Comparison of ENCODE assay signal across 18 mouse cellular contexts in genomic region chr1:163360796-163361195, GRCm38 (mm10). TPM values are rescaled to one million over a fixed set of nuclear protein-coding genes. Genes with fewer than 3 reads are reported as not detected.
DNase-seq lines count a peak whose midpoint lies in the region; ATAC-seq lines count a peak whose summit lies in the region.
"Had no signal": no experiment of that assay in that cellular context is flagged by ENCODE, and none has a peak within 500 bp of the region (broad histone marks: within the 10 kb centered on the region; RNA-seq: fewer than 3 reads in every experiment).

No protein-coding gene starts in this region.

- intact Hi-C loops in heart, postnatal 14 days (cut with DNase I), result no loop called here
- intact Hi-C loops in left cerebral cortex, postnatal 36 days (cut with DNase I), result no loop called here

- WGBS in heart, embryonic 14.5 days, result 20% methylated on average over 6 of the region's 6 CpGs
- WGBS in embryonic facial prominence, embryonic 10.5 days, result 55% methylated on average over 6 of the region's 6 CpGs
- 14% methylated on average over 6 of the region's 6 CpGs for WGBS in limb, embryonic 12.5 days

- no peak for DNase-seq in heart, postnatal 14 days
- peak; percentile 60 for DNase-seq in 3T3-L1 (ENCODE audit: low read depth, low spot score)
- DNase-seq in embryonic facial prominence, embryonic 10.5 days (ENCODE audit: low spot score), result no peak
- DNase-seq in spleen, postnatal 4 days (ENCODE audit: low spot score in 2 of 2), result no peak
- no peak for DNase-seq in left cerebral cortex, postnatal 36 days (ENCODE audit: low spot score in 2 of 2)
- DNase-seq: adrenal gland, postnatal 36 days; cerebellum, adult 9-10 months; liver; lung, adult 18-20 months had no signal

- H3K9ac ChIP-seq in heart, embryonic 14.5 days (ENCODE audit: low read length), result no peak overlapping the region
- no peak overlapping the region for H3K9ac ChIP-seq in limb, embryonic 12.5 days (replicated peaks)
- H3K9ac ChIP-seq: forebrain, embryonic 13.5 days; hindbrain, embryonic 12.5 days; midbrain, embryonic 12.5 days; neural tube, embryonic 15.5 days had no signal

- H3K27ac ChIP-seq in heart, embryonic 14.5 days (replicated peaks in 1 of 2; ENCODE audit: control insufficient read depth in 1 of 2, insufficient read depth in 1 of 2, low read depth in 2 of 2, low read length in 2 of 2), result peak overlapping the region; percentile 4 to 49; a peak in 2 of 4 replicates
- H3K27ac ChIP-seq in embryonic facial prominence, embryonic 10.5 days (replicated peaks), result 0 out of 2 replicates have a peak overlapping the region, but pooled peaks have one; percentile 41
- H3K27ac ChIP-seq in limb, embryonic 12.5 days, result peak overlapping the region; percentile 50
- H3K27ac ChIP-seq: forebrain, embryonic 13.5 days; hindbrain, embryonic 12.5 days; midbrain, embryonic 12.5 days; neural tube, embryonic 15.5 days had no signal

- peak overlapping the region; percentile 35 for H3K4me2 ChIP-seq in heart, embryonic 14.5 days (ENCODE audit: low read length)
- peak overlapping the region; percentile 40 for H3K4me2 ChIP-seq in limb, embryonic 12.5 days
- H3K4me2 ChIP-seq: forebrain, embryonic 13.5 days; hindbrain, embryonic 12.5 days; midbrain, embryonic 12.5 days; neural tube, embryonic 15.5 days had no signal

- ATAC-seq in heart, embryonic 14.5 days (ENCODE audit: insufficient number of reproducible peaks, insufficient read depth, low FRiP score, low read depth), result no peak
- no peak for ATAC-seq in limb, embryonic 12.5 days (ENCODE audit: insufficient number of reproducible peaks, insufficient read depth, low FRiP score, low TSS enrichment, low read depth)
- ATAC-seq: forebrain, embryonic 13.5 days; inflammation-experienced regulatory T-cells, adult 6 months; Patski had no signal

- no peaks in the 10 kb centered on the region for H3K36me3 ChIP-seq in heart, embryonic 14.5 days (ENCODE audit: control insufficient read depth, insufficient read depth, low read length)
- H3K36me3 ChIP-seq in embryonic facial prominence, embryonic 10.5 days (replicated peaks), result no peaks in the 10 kb centered on the region
- H3K36me3 ChIP-seq in limb, embryonic 12.5 days, result no peaks in the 10 kb centered on the region
- H3K36me3 ChIP-seq: hindbrain, embryonic 12.5 days; midbrain, embryonic 12.5 days; neural tube, embryonic 15.5 days had no signal

- H3K9me3 ChIP-seq in heart, embryonic 14.5 days (ENCODE audit: control insufficient read depth, low read length), result no peaks in the 10 kb centered on the region
- no peaks in the 10 kb centered on the region for H3K9me3 ChIP-seq in embryonic facial prominence, embryonic 10.5 days
- H3K9me3 ChIP-seq in limb, embryonic 12.5 days, result no peaks in the 10 kb centered on the region
- H3K9me3 ChIP-seq: forebrain, embryonic 13.5 days; hindbrain, embryonic 12.5 days; midbrain, embryonic 12.5 days; neural tube, embryonic 15.5 days had no signal

- no peaks in the 10 kb centered on the region for H3K27me3 ChIP-seq in heart, embryonic 14.5 days (ENCODE audit: control insufficient read depth, insufficient read depth, low read length)
- H3K27me3 ChIP-seq in embryonic facial prominence, embryonic 10.5 days (replicated peaks; ENCODE audit: low read depth, poor library complexity, severe bottlenecking), result no peaks in the 10 kb centered on the region
- no peaks in the 10 kb centered on the region for H3K27me3 ChIP-seq in limb, embryonic 12.5 days
- H3K27me3 ChIP-seq: forebrain, embryonic 13.5 days; hindbrain, embryonic 12.5 days; midbrain, embryonic 12.5 days; neural tube, embryonic 15.5 days had no signal

- peaks cover 6 to 13% of the 10 kb centered on the region in 2 experiments; a peak in 3 of 4 replicates for H3K4me1 ChIP-seq in heart, embryonic 14.5 days (ENCODE audit: control insufficient read depth in 2 of 2, insufficient read depth in 2 of 2, low read length in 2 of 2)
- H3K4me1 ChIP-seq in embryonic facial prominence, embryonic 10.5 days, result peaks cover 66% of the 10 kb centered on the region
- H3K4me1 ChIP-seq in limb, embryonic 12.5 days (replicated peaks), result peaks cover 47% of the 10 kb centered on the region
- H3K4me1 ChIP-seq: hindbrain, embryonic 12.5 days; midbrain, embryonic 12.5 days had no signal

- H3K4me3 ChIP-seq in heart, embryonic 14.5 days (ENCODE audit: control insufficient read depth in 1 of 2, insufficient read depth in 1 of 2, low read depth in 1 of 2, low read length in 2 of 2), result no peak overlapping the region
- no peak overlapping the region for H3K4me3 ChIP-seq in embryonic facial prominence, embryonic 10.5 days
- H3K4me3 ChIP-seq in limb, embryonic 12.5 days (replicated peaks), result 0 out of 2 replicates have a peak overlapping the region, but pooled peaks have one; percentile 12
- H3K4me3 ChIP-seq: forebrain, embryonic 13.5 days; hindbrain, embryonic 12.5 days; midbrain, embryonic 12.5 days; myocyte; neural tube, embryonic 15.5 days had no signal

RNA-seq across cellular contexts. Expression of gene Gorab, which starts 42.7 kb away (rescaled TPM):
- polyA plus RNA-seq in heart, embryonic 14.5 days (2014; fragmentation: Nextera tagmentation; extraction: Ambion mirVana), result 8.5 and 9.0 TPM in 2 replicates
- 1 to 10 TPM; 3.2 to 4.9 TPM for total RNA-seq in heart, postnatal 14 days (2021)
- polyA plus RNA-seq in embryonic facial prominence, embryonic 10.5 days (2016; fragmentation: Nextera tagmentation; extraction: Ambion mirVana), result 28.5 and 29.1 TPM in 2 replicates
- 39.8 and 40.1 TPM in 2 replicates for polyA plus RNA-seq in limb, embryonic 12.5 days (2016; fragmentation: Nextera tagmentation; extraction: Ambion mirVana)
- 10 to 100 TPM; 10.1 to 10.7 TPM for total RNA-seq in left cerebral cortex, postnatal 36 days (2021)

RNA-seq across cellular contexts. Expression of gene Prrx1, which starts 47.3 kb away (rescaled TPM):
- polyA plus RNA-seq in heart, embryonic 14.5 days (2014; fragmentation: Nextera tagmentation; extraction: Ambion mirVana), result 8.9 and 9.0 TPM in 2 replicates
- total RNA-seq in heart, postnatal 14 days (2021), result 10 to 100 TPM; 30.5 to 31.9 TPM
- 128 TPM in 2 replicates for polyA plus RNA-seq in embryonic facial prominence, embryonic 10.5 days (2016; fragmentation: Nextera tagmentation; extraction: Ambion mirVana)
- 194 and 204 TPM in 2 replicates for polyA plus RNA-seq in limb, embryonic 12.5 days (2016; fragmentation: Nextera tagmentation; extraction: Ambion mirVana)
- total RNA-seq in left cerebral cortex, postnatal 36 days (2021), result 1 to 10 TPM; 5.2 to 5.3 TPM
- polyA plus RNA-seq: inflammation-experienced regulatory T-cells, adult 6 months had no signal

Comparison
In these comparisons a context has a peak if more than half of its experiments do, and no peak if none do; other contexts are left out.
1. RNA of gene Prrx1, which starts 47.3 kb away (polyA plus RNA-seq): 194 to 204 TPM in limb, embryonic 12.5 days and 128 TPM in embryonic facial prominence, embryonic 10.5 days; 8.9 to 9.0 TPM in heart, embryonic 14.5 days; every median in the first group is over 10 times any median in the second.
2. Peak in every context shown above with its lines, with median percentiles within 50 percentile points of each other: H3K27ac ChIP-seq.